Mouse (Mus musculus) olfactory bulb, adult 2 months (tissue): ENCODE measurements at regions not wholly inside any gene's neighbourhood (a gene's known extent, or its start where the extent isn't known, plus 50 kb on each side); places are given as distances from the start of the nearest gene placed in this dataset.

Experiments used
- H3K27ac ChIP-seq: fragments of 200-500 bp; 2 replicates; pipeline ENCODE4 v1.5.1; 2012; ENCODE audit warnings: low read depth, low read length; ENCODE audit not compliant: insufficient read depth
- H3K4me1 ChIP-seq: fragments of 200-500 bp; 2 replicates; pipeline ENCODE4 v1.6.1; 2012; ENCODE audit warnings: low read length; ENCODE audit not compliant: control insufficient read depth, insufficient read depth
- H3K4me3 ChIP-seq: fragments of 200-500 bp; 2 replicates; pipeline ENCODE4 v1.5.1; 2012; ENCODE audit warnings: mild to moderate bottlenecking, low read depth, low read length, moderate library complexity; ENCODE audit not compliant: insufficient read depth
- CTCF ChIP-seq: fragments of 200-500 bp; IDR thresholded peaks from 2 replicates; pipeline ENCODE4 v1.5.1; 2012; ENCODE audit warnings: low read depth, mild to moderate bottlenecking, low read length, moderate library complexity; ENCODE audit not compliant: insufficient read depth
- POLR2A ChIP-seq: fragments of 200-500 bp; IDR thresholded peaks from 2 replicates; pipeline ENCODE4 v1.6.1; 2012; ENCODE audit warnings: mild to moderate bottlenecking, low read depth, low read length, moderate library complexity; ENCODE audit not compliant: insufficient read depth
- WGBS: fragments of 180-500 bp; shearing (Covaris S2); methylation state at CpG from one replicate; pipeline ENCODE4 v1.1.7; 2018; 5-methylcytosine and 5-hydroxymethylcytosine counted together

- no peak overlapping the region for H3K4me3 ChIP-seq
- WGBS = 32% methylated on average over 7 of the region's 7 CpGs
- TF ChIP-seq CTCF (no peak), POLR2A (no peak)
- no peaks in the 10 kb centered on the region for H3K4me1 ChIP-seq
- no peak overlapping the region for H3K27ac ChIP-seq
Measured at GRCm38 (mm10) chr4:56627206-56627605, 112.7 kb upstream of the Gm26657 start.

- Histone ChIP-seq H3K4me3 (no peak overlapping the region), H3K4me1 (no peaks in the 10 kb centered on the region), H3K27ac (no peak overlapping the region)
- TF ChIP-seq POLR2A (no peak), CTCF (no peak)
- 82% methylated on average over 4 of the region's 4 CpGs for WGBS
Measured at GRCm38 (mm10) chr4:56621782-56622181, 118.1 kb upstream of the Gm26657 start.

DNA sequence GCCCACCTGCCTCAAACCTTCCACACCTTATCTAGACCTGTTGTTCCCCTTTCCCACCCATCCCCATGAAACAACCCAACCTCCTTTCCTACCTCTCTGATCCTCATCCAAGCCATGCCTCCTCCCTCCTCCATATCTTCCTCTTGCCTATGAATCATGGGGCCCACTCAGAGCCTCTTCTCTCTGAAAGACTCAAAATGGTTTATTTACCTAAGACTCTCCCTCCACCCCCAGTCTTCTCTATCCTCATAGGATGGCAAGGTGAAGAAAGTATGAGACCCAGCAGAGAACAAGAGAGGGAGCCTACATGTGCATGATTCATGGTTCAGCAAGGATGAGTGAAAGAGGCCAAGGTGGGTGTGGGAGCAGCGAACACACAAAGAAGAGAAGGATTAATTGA is 118.5 kb upstream of the Gm26657 start:
- 92% methylated on average over 1 of the region's 1 CpGs for WGBS
- Histone ChIP-seq H3K4me3 (no peak overlapping the region), H3K4me1 (no peaks in the 10 kb centered on the region), H3K27ac (no peak overlapping the region)
- no peak for TF ChIP-seq POLR2A
- TF ChIP-seq CTCF = no peak

DNA sequence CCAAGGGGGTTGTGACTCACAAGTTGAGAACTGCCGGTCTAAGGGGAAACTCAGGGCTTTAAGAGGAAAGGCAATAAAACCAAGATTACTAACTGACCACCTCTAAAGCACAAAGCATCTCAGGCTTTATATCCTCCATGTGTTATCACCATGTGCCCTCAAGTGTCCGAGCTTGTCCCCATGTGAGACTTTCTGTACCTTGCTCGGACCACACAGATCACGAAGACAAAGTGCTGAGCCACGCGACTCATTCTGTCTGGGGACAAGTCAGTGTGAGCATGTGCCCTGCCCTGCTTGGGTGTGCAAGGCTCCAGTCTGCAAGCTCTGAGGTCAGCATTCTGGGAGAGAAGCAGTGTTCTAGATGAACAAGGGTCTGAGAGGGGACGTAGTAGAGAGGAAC is 119.2 kb upstream of the Gm26657 start:
- no peak for TF ChIP-seq POLR2A
- TF ChIP-seq CTCF = no peak
- H3K27ac ChIP-seq = no peak overlapping the region
- no peaks in the 10 kb centered on the region for H3K4me1 ChIP-seq
- no peak overlapping the region for H3K4me3 ChIP-seq
- WGBS = 95% methylated on average over 7 of the region's 7 CpGs

DNA sequence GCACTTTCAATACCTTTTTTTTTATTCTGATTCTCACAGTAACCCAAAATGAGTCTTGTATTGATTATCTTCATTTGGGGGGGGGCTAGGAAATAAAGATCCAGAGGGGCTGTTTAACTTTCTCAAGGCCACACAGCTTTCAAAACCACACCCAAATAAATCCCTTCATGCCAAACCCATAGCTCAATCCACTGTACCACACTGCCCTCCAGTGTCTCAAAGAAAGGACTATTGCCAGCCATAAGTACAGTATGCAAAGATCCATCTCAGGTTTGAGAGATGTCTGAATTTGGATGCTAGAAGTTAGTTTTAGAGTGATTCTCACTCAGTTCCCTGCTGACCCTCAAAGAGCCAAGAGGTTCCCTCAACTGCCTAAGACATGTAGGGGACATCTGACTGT is 120.1 kb upstream of the Gm26657 start:
- Histone ChIP-seq H3K27ac (no peak overlapping the region), H3K4me3 (no peak overlapping the region), H3K4me1 (no peaks in the 10 kb centered on the region)
- TF ChIP-seq CTCF (no peak), POLR2A (no peak)

GRCm38 (mm10) chr4:56619054-56619453 is 120.8 kb upstream of the Gm26657 start:
- Histone ChIP-seq H3K4me3 (no peak overlapping the region), H3K4me1 (no peaks in the 10 kb centered on the region), H3K27ac (no peak overlapping the region)
- TF ChIP-seq POLR2A = no peak
- TF ChIP-seq CTCF = no peak
- 91% methylated on average over 3 of the region's 3 CpGs for WGBS

DNA sequence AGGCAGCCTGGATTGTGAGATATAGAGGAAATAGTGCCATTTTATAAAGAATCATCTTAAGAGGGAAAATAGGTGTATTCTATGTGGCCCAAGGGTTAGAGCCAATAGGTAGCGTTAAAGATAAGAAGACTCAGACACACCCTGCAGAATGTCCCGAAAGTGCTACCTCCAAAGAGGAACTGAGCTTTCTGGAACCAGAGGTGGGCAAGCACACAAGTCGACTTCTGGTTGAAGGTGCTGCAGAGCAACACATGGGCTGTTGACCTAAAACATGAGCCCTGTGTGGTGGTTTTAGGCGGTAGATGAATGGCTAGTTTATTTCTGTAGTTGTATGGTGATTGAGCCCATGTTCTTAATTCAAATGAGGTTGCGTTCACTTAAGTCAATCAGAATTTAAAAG is 121.4 kb upstream of the Gm26657 start:
- H3K4me1 ChIP-seq = no peaks in the 10 kb centered on the region
- no peak for TF ChIP-seq POLR2A
- TF ChIP-seq CTCF = no peak
- WGBS = 95% methylated on average over 5 of the region's 5 CpGs
- no peak overlapping the region for H3K4me3 ChIP-seq
- no peak overlapping the region for H3K27ac ChIP-seq

DNA sequence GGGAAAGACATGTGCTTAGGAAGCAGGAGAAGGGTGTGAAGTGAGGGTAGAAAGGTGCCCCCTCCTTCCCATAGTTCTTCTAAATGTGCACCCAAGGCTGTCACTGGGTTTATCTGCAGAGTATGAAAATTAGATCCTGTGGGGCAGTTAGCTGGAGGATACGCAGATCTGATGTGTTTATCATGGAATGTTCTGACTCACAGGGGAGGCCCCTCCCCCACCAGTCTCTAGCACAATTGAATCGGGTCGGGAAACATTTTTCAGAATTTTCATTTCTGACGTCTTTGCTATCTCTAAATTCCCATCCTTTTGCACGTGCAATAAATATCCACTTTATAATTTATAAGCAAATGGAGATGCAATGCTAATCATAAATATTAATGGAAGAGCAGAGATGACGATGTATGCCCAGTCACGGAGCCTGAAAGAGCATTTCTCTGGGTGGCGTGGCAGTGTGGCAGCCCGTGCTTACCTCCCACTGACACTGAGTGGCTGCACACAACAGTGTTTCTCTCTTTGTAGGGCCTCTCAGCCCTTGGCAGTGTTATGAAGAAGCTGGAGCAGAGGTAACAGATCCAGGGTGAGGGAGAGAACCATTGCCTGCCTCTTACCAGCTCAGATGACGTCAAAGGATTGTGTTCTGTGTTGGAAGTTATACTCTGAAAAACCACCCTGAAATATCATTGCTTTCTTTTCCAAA is 122.1 kb upstream of the Gm26657 start:
- TF ChIP-seq CTCF = no peak
- no peak for TF ChIP-seq POLR2A
- Histone ChIP-seq H3K4me1 (no peaks in the 10 kb centered on the region), H3K4me3 (no peak overlapping the region), H3K27ac (no peak overlapping the region)
- 58% methylated on average over 10 of the region's 10 CpGs for WGBS

DNA sequence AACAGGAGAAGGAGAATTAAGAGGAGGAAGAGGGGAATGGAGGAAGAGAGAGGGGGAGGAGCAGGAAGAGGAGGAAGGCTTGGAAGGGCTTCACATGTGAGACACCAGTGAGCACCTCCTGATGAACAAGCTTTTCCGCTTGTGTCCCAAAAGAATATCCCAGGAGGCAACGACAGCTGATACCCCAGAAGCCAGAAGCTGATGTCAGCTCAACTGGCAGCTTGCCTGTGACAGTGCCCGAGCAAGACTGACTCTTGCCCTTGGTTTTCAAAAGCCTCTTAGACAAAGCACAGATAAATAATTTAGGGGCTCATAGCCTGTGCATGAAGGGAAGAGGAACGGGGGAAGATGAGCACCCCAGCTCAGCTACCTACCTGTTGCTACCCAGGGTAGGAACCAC is 127.5 kb upstream of the Gm26657 start:
- TF ChIP-seq CTCF (no peak), POLR2A (no peak)
- H3K4me1 ChIP-seq = no peaks in the 10 kb centered on the region
- 56% methylated on average over 4 of the region's 4 CpGs for WGBS
- no peak overlapping the region for H3K4me3 ChIP-seq
- H3K27ac ChIP-seq = no peak overlapping the region

GRCm38 (mm10) chr4:56611751-56612150 is 128.1 kb upstream of the Gm26657 start:
- WGBS = 32% methylated on average over 4 of the region's 4 CpGs
- H3K4me3 ChIP-seq = no peak overlapping the region
- no peak for TF ChIP-seq CTCF
- H3K4me1 ChIP-seq = no peaks in the 10 kb centered on the region
- no peak overlapping the region for H3K27ac ChIP-seq
